ENCODE assay signal across 8 mouse cellular contexts in genomic region chr6:85373951-85374733, GRCm38 (mm10). TPM values are rescaled to one million over a fixed set of nuclear protein-coding genes. Genes with fewer than 3 reads are reported as not detected.
DNase-seq lines count a peak whose midpoint lies in the region; ATAC-seq and TF ChIP-seq lines count a peak whose summit lies in the region.

TSS of gene Rab11fip5 (minus strand) at chr6:85374634.

- H3K4me2 ChIP-seq in kidney, embryonic 14.5 days (replicated peaks; ENCODE audit: low read depth, low read length) = peak within 1 kb of the TSS; percentile 90
- H3K4me2 ChIP-seq in liver, postnatal 0 days (ENCODE audit: low read depth, low read length) = peak within 1 kb of the TSS; percentile 99

- H3K9me3 ChIP-seq in kidney, embryonic 14.5 days (ENCODE audit: control insufficient read depth, low read length) = no peaks in the 10 kb centered on the region
- no peaks in the 10 kb centered on the region for H3K9me3 ChIP-seq in liver, postnatal 0 days (ENCODE audit: low read length)

- peak; percentile 44 for DNase-seq in urinary bladder, postnatal 14 days (ENCODE audit: low spot score)
- no peak for DNase-seq in urinary bladder, postnatal 36 days (ENCODE audit: low spot score in 2 of 2)
- peak; percentile 42 for DNase-seq in embryo, embryonic 11 days
- peak; percentile 56 to 71 for DNase-seq in heart, adult 18-20 months
- no peak for DNase-seq in liver, postnatal 0 days
- peak; percentile 42 for DNase-seq in right cerebral cortex, postnatal 25 days
- no peak for DNase-seq in Muller cell, postnatal 12 days (ENCODE audit: inconsistent ontology term)

- peak; percentile 3 for ATAC-seq in kidney, embryonic 14.5 days (ENCODE audit: low FRiP score, low TSS enrichment)
- peak; percentile 12 for ATAC-seq in liver, postnatal 0 days

- under 1% methylated on average over 70 of the region's 80 CpGs for WGBS in kidney, embryonic 14.5 days
- WGBS in liver, postnatal 0 days (ENCODE audit: insufficient replicate concordance) = 3% methylated on average over 57 of the region's 80 CpGs

- no peaks in the 10 kb centered on the region for H3K36me3 ChIP-seq in kidney, embryonic 14.5 days (ENCODE audit: control insufficient read depth, insufficient read depth, low read length)
- no peaks in the 10 kb centered on the region for H3K36me3 ChIP-seq in liver, postnatal 0 days (replicated peaks; ENCODE audit: insufficient read depth, low read length)

- peak within 1 kb of the TSS; percentile 79 for H3K9ac ChIP-seq in kidney, embryonic 14.5 days (ENCODE audit: low read depth, low read length)
- peak within 1 kb of the TSS; percentile 74 for H3K9ac ChIP-seq in liver, postnatal 0 days (replicated peaks)

- no peaks in the 10 kb centered on the region; the same call in 1 of the 2 replicates for H3K27me3 ChIP-seq in kidney, embryonic 14.5 days (ENCODE audit: control insufficient read depth, insufficient read depth, low read length)
- H3K27me3 ChIP-seq in liver, postnatal 0 days (ENCODE audit: insufficient read depth, low read length) = 0 out of 2 replicates have a peak, but pooled peaks cover 3% of the 10 kb centered on the region

- peak within 1 kb of the TSS; percentile 82 for H3K4me3 ChIP-seq in kidney, embryonic 14.5 days (ENCODE audit: low read length)
- H3K4me3 ChIP-seq in liver, postnatal 0 days (ENCODE audit: low read depth, low read length) = peak within 1 kb of the TSS; percentile 72

- no peak for TF ChIP-seq CTCF in liver, postnatal 0 days (IDR thresholded peaks at IDR 0.05; ENCODE audit: low read depth)

- H3K4me1 ChIP-seq in kidney, embryonic 14.5 days (ENCODE audit: control insufficient read depth, insufficient read depth, low read length) = peaks cover 30% of the 10 kb centered on the region
- H3K4me1 ChIP-seq in liver, postnatal 0 days (ENCODE audit: insufficient read depth) = peaks cover 20% of the 10 kb centered on the region

- H3K27ac ChIP-seq in kidney, embryonic 14.5 days (ENCODE audit: low read depth, low read length) = peak within 1 kb of the TSS; percentile 30; the same call in 1 of the 2 replicates
- H3K27ac ChIP-seq in liver, postnatal 0 days (ENCODE audit: low read depth) = no peak within 1 kb of the TSS

- TF ChIP-seq EP300 in liver, postnatal 0 days (IDR thresholded peaks at IDR 0.05; ENCODE audit: low read depth) = no peak

RNA-seq across cellular contexts. Expression of gene Rab11fip5, which starts in this region (rescaled TPM):
- 10 to 100 TPM; 56.3 to 75.5 TPM for total RNA-seq in heart, adult 18-20 months (2021)
- 7.7 and 9.0 TPM in 2 replicates for polyA plus RNA-seq in kidney, embryonic 14.5 days (2014; fragmentation: Nextera tagmentation; extraction: Ambion mirVana)
- polyA plus RNA-seq in liver, postnatal 0 days (2015; fragmentation: Nextera tagmentation; extraction: Ambion mirVana) = 1.1 TPM in 2 replicates

Comparison
In these comparisons a context has a peak if more than half of its experiments do, and no peak if none do; other contexts are left out.
1. DNase-seq: peak in urinary bladder, postnatal 14 days (single experiment), embryo, embryonic 11 days (single experiment), heart, adult 18-20 months (2 of 2) and right cerebral cortex, postnatal 25 days (single experiment); none in urinary bladder, postnatal 36 days (0 of 2), liver, postnatal 0 days (single experiment) and Muller cell, postnatal 12 days (single experiment).